Mouse (Mus musculus): ENCODE results near the gene Tmem221.

DNA sequence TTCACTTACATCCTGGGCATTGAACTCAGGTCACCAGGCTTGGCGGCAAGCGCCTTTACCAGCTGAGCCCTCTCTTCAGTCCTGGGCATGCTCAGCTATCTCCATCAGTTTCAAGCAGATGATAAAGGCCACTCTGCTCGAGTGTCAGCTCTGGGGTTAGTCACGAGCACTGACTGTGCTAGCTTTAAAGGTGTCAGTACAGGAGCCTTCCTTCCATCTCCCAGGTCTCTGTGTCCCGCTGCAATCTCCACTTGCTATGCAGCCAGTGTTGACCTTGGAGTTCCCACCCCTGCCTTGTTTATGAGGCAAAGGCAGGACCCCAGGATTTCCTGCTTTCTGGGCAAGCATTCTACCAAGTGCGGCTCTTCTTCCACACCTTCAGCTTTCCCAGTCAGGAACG is 8.9 kb upstream of the Tmem221 start:
- TF ChIP-seq CTCF (IDR thresholded peaks at IDR 0.05; ENCODE audit: insufficient read depth, low read length): no peak
- TF ChIP-seq POLR2A (IDR thresholded peaks at IDR 0.05; ENCODE audit: borderline replicate concordance, extremely low read depth, low read depth, low read length): no peak

Measured in lung, adult 2 months (tissue).